Mouse (Mus musculus): Measurements from ENCODE around the gene Spata45. TPM values are rescaled to one million over a fixed set of nuclear protein-coding genes. Genes with fewer than 3 reads are reported as not detected.

The Spata45 gene
- polyA plus RNA-seq, 1 experiment, result not detected

DNA sequence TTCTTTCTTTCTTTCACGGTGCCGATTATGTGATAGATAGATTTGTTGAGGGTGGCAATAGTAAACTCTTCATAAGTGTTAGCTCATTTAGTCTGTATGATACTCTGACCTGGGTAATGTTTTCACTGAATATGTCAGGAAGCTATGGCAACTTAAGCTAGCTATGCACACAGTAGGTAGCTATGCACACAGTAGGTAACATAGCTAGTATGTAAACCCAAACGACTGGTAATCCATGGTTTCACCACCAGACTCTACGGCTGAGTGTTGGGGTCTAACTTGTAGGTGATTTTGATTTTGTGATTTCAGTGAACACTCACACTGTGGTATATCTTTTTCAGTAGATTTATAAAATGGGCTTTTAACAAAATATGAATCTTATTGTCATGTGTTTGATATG, 1.6 kb downstream of the Spata45 start:
- DNase-seq (ENCODE audit: extremely low spot score in 1 of 2, low spot score in 1 of 2), result no peak

DNA sequence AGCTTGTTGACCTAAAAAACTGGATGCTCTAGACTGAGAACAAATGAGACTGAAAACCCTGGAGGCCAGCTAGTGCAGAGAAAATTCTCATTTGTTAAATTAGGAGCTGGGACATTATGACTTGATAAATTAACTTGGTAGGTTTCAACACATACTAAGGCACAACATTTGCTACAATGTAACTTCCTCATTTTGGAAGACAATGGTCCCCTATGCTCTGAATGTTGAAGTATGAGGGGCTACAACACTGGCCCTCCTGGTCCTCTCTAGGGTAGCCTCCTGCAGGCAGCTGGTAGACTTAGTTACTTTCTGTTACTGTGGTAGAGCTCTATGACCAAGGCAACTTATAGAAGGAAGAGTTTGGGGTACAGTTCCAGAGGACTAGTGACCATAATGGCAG, 4.9 kb downstream of the Spata45 start:
- no peak for DNase-seq (ENCODE audit: extremely low spot score in 1 of 2, low spot score in 1 of 2)

GRCm38 (mm10) chr1:191042106-191042505, 5.7 kb downstream of the Spata45 start:
- DNase-seq (ENCODE audit: extremely low spot score in 1 of 2, low spot score in 1 of 2), result no peak

GRCm38 (mm10) chr1:191042688-191043087, 6.2 kb downstream of the Spata45 start:
- DNase-seq (ENCODE audit: extremely low spot score in 1 of 2, low spot score in 1 of 2), result no peak

- no peak for DNase-seq (ENCODE audit: extremely low spot score in 1 of 2, low spot score in 1 of 2)
Measured at GRCm38 (mm10) chr1:191045264-191045663, 8.8 kb downstream of the Spata45 start.

- DNase-seq (ENCODE audit: extremely low spot score in 1 of 2, low spot score in 1 of 2), result no peak
Measured at GRCm38 (mm10) chr1:191046231-191046824, 9.9 kb downstream of the Spata45 start.

DNA sequence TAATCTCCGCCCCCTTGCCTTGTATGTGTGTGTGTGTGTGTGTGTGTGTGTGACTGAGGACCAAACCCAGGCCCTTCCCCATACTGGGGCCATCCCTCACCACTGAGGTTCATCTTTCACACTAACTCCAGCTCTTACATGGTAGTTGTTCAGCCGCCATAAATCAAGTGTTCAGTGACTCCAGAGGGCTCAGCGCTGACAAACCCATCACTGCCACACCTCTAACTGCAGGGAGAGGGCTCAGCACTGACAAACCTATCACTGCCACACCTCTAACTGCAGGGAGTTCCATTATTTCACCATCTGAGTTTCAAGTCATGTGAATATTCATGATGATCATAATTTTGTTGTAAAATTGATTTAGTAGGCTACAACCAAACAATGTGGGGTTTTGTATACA, 17.1 kb downstream of the Spata45 start:
- DNase-seq (ENCODE audit: extremely low spot score in 1 of 2, low spot score in 1 of 2), result no peak

- no peak for DNase-seq (ENCODE audit: extremely low spot score in 1 of 2, low spot score in 1 of 2)
Measured at GRCm38 (mm10) chr1:191054870-191055532, 18.6 kb downstream of the Spata45 start.

- no peak for DNase-seq (ENCODE audit: extremely low spot score in 1 of 2, low spot score in 1 of 2)
Measured at GRCm38 (mm10) chr1:191055533-191055873, 19.1 kb downstream of the Spata45 start.

DNA sequence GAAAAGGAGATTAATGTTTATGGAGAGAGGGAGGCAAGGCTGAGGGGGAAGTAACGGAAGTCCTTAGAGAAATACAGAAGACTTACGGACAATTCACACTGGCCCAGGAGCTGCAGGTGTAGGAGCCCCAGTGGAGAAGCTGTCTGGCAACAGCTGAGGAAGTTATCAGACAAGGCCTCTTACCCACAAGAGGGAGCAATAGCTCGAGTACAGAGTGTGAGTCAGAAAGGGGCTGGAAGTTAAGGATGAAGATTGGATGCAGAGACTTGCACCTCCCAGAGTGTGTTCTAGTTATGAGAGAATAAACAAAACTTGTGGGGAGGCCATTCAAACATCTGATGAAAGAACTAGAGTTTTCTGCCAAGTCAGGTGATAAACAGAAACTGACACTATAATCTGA, 21.0 kb downstream of the Spata45 start:
- no peak for DNase-seq (ENCODE audit: extremely low spot score in 1 of 2, low spot score in 1 of 2)

- DNase-seq (ENCODE audit: extremely low spot score in 1 of 2, low spot score in 1 of 2), result peak in 1 of 2 experiments; percentile 12
Measured at GRCm38 (mm10) chr1:191062241-191062780, 25.9 kb downstream of the Spata45 start.

DNA sequence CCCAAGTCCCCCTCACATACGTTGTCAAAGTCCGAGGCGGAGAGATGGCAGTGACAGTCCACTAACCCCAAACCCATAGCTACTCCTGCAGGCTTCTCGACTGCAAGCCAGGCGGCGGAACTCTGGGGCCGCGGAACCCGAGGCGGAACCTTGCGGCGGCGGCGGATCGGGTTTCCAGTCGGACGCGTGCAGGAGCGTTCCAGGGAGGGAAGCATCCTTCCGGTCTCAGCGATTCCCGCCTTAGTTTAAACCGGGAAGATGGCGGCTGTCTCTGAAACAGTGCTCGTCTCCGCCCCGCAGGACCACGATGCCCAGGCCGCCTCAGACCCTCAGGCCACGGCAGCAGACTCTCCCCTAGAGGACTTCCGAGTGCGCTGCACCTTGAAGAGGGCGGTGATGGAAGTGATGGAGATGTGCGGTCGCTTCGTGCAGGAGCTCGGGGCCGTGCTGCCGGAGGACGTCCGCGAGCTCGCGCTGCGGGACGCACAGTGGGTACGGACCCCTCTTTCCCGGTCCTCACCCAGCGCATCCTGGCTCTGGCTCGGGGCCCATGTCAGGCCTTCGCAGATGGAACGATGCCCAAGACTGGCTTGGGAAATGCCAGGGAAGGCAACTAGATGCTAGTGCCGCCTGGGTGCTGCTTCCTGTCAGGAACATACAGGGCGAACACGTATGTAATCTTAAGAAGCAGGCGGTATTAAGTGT, 26.5 kb downstream of the Spata45 start, which contains the start of the genes Tatdn3 and Nsl1:
Tatdn3 (minus strand) TSS at position 152 of the 705 bp plus-strand sequence.
Nsl1 (plus strand) TSS at position 232 of the 705 bp plus-strand sequence.
- DNase-seq (ENCODE audit: extremely low spot score in 1 of 2, low spot score in 1 of 2), result peak; percentile 59 to 96

- DNase-seq (ENCODE audit: extremely low spot score in 1 of 2, low spot score in 1 of 2), result no peak
Measured at GRCm38 (mm10) chr1:191063700-191064099, 27.3 kb downstream of the Spata45 start.

DNA sequence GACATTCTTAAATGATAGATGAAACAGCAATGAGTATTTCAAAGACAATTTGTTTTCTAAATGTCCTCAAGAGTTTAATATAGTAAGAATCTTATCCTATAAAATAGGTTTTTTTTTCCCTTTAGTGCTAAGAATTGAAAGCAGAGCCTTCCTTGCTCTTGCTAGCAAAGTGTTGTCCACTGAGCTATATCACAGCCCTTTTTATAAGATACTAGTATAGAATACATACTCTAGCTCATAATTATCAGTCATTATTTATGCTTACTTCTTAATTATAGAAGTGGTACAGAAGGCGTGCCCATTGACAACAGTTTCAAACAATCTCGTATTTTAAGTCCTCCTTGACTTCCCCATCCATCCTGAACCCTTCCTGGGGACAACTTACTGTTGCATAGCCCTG, 28.1 kb downstream of the Spata45 start:
- DNase-seq (ENCODE audit: extremely low spot score in 1 of 2, low spot score in 1 of 2), result no peak

DNA sequence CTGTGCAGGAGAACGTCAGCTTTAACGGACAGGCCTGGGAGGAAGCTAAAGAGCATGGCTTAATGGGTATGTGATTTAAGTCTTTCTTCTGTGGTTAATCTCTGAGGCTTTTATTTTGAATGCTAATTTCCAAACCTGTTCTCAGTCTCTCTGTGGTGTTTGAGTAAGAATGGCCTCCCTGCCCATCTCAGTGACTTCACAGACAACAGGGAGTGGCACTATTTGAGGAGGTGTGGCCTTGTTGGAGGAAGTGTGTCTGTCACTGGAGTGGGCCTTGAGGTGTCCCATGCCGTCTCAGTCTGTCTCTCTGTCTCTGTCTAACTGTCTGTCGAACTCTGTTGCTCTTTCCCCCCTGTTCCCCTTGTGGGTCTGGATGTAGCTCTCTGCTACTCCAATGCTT, 28.7 kb downstream of the Spata45 start:
- no peak for DNase-seq (ENCODE audit: extremely low spot score in 1 of 2, low spot score in 1 of 2)

DNA sequence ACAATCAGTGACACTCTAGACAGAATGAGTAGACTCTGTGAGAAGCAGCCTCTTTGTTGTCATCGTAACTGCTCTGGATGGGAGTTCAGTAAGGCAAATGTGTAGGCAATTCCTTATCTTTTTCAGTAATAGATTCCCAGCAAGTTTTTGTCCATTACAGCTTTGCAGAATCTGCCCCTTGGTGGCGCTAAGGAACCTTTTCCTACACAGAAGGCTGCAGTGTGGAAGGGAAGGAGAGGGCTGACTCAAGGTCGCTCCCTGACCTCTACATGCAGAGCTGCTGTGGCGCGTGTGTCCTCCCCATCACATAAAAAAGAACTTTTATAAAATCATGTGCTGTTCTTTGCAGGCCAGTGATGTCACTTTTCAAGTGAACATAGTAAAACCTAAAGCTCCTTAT, 31.9 kb downstream of the Spata45 start:
- no peak for DNase-seq (ENCODE audit: extremely low spot score in 1 of 2, low spot score in 1 of 2)

- no peak for DNase-seq (ENCODE audit: extremely low spot score in 1 of 2, low spot score in 1 of 2)
Measured at GRCm38 (mm10) chr1:191070259-191070658, 33.8 kb downstream of the Spata45 start.

- no peak for DNase-seq (ENCODE audit: extremely low spot score in 1 of 2, low spot score in 1 of 2)
Measured at GRCm38 (mm10) chr1:191071613-191072012, 35.2 kb downstream of the Spata45 start.

DNA sequence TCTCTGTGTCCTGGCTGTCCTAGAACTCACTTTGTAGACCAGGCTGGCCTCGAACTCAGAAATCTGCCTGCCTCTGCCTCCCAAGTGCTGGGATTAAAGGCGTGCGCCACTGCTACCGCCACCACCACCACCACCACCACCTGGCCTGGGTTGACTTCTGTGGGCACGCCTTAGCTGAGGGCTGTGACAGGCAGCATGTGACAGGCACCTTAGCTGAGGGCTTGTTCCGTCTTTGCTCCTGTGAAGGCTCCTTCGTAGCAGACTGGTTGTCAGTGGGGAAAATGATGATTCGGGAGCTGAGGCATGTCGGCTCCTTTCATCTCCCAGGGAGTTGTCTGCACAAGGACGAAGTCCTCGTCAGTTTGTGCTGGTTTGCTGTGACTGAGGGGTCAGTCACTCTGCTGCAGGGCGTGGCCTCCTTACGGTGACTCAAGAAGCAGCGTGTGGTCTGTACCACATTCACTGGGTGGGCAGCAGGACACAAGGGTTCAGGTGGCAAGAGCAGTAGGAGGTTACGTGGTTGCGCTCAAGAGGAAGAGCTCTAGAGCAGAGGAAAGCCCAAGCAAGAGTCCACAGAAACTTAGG, 36.0 kb downstream of the Spata45 start:
- DNase-seq (ENCODE audit: extremely low spot score in 1 of 2, low spot score in 1 of 2), result no peak

DNA sequence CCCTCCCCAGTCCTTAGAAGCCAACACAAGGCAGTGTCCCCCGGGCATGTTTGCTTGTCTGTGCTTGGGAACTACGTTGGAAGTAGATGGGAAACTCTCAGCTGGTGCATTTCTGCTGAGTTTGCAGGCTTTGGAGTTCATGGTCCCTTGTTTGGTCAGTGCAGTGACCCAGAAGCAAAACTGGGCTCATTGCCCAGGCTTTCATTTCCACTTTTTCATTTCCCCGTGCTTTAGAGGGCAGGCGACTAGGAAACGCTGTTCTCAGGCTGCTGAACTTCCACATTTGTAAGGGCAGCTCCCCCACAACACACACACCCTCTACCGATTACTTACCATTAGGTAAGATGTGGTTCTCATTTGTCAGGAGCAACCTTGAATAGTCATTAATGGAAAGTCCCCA, 36.6 kb downstream of the Spata45 start:
- DNase-seq (ENCODE audit: extremely low spot score in 1 of 2, low spot score in 1 of 2), result peak in 1 of 2 experiments; percentile 50

DNA sequence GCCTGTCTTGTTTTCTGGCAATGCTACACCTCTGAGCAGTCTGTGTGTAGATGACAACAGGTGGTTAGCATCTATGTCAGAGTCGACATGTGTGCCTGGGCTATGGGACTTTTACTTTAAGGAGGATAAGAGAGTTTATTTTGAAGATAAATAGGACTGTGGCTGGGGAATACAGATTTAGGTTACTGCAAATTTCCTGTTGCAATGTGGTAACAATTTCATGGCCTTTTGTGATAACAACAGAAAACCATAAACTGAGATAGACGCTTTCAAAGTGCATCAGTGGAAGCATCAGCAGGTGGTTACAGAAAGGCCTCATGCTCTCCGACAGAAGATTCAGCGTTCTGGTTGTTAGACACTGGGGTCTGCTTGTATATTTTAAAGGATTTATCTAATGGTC, 37.0 kb downstream of the Spata45 start:
- no peak for DNase-seq (ENCODE audit: extremely low spot score in 1 of 2, low spot score in 1 of 2)

Measured in frontal cortex, adult 2 months (tissue).